Mouse (Mus musculus): ENCODE results near the gene Vmn1r117.
"Not testable (repeated sequence)": the region's sequence is repeated elsewhere in the genome, so short reads cannot be mapped to it uniquely, and the experiment has no call there.

GRCm38 (mm10) chr7:20871956-20872355 lies 12.0 kb downstream of the Vmn1r117 start, which contains the start of gene Vmn1r116:
- TF ChIP-seq EP300, CTCF (IDR thresholded peaks at IDR 0.05; ENCODE audit: low read depth): not testable (repeated sequence)
